8 mouse cellular contexts compared by ENCODE assay signal in genomic region chr4:142170882-142171768, GRCm38 (mm10).
A peak's percentile ranks its signal among the peaks of the same experiment; 100 is the strongest.
DNase-seq lines count a peak whose midpoint lies in the region; ATAC-seq lines count a peak whose summit lies in the region.
"Had no signal": no experiment of that assay in that cellular context is flagged by ENCODE, and none has a peak within 500 bp of the region (broad histone marks: within the 10 kb centered on the region; RNA-seq: fewer than 3 reads in every experiment).

No protein-coding gene starts in this region.

- no peak overlapping the region for H3K27ac ChIP-seq in forebrain, embryonic 14.5 days (ENCODE audit: low read depth, low read length)
- H3K27ac ChIP-seq: liver, embryonic 14.5 days had no signal

- peak; percentile 25 for DNase-seq in right cerebral cortex, postnatal 4 days
- DNase-seq in right cerebral cortex, postnatal 10 days (ENCODE audit: low spot score in 2 of 2), result no peak
- peak; percentile 57 for DNase-seq in gastrocnemius, postnatal 10 days
- peak; percentile 70 to 80 for DNase-seq in kidney, postnatal 4 days
- DNase-seq in yolk sac, embryonic 10.5 days (ENCODE audit: low spot score), result peak; percentile 72
- DNase-seq in ovary, postnatal 14 days (ENCODE audit: low spot score), result no peak
- DNase-seq in forebrain, embryonic 14.5 days (ENCODE audit: low spot score), result no peak

- 48% methylated on average over 18 of the region's 18 CpGs for WGBS in forebrain, embryonic 14.5 days

- H3K27me3 ChIP-seq in forebrain, embryonic 14.5 days (replicated peaks; ENCODE audit: control insufficient read depth, insufficient read depth, low read length), result no peaks in the 10 kb centered on the region

- H3K36me3 ChIP-seq in forebrain, embryonic 14.5 days (ENCODE audit: control insufficient read depth, insufficient read depth, low read length), result no peaks in the 10 kb centered on the region

- no peak overlapping the region for H3K4me3 ChIP-seq in forebrain, embryonic 14.5 days (ENCODE audit: low read depth, low read length)

- H3K9ac ChIP-seq in forebrain, embryonic 14.5 days (ENCODE audit: low read length), result no peak overlapping the region
- H3K9ac ChIP-seq: liver, embryonic 14.5 days had no signal

- H3K9me3 ChIP-seq in forebrain, embryonic 14.5 days (replicated peaks; ENCODE audit: control insufficient read depth, low read length), result no peaks in the 10 kb centered on the region

- H3K4me2 ChIP-seq in forebrain, embryonic 14.5 days (ENCODE audit: low read length), result no peak overlapping the region

- ATAC-seq in forebrain, embryonic 14.5 days, result no peak

- peaks cover 11% of the 10 kb centered on the region for H3K4me1 ChIP-seq in forebrain, embryonic 14.5 days (ENCODE audit: control insufficient read depth, insufficient read depth, low read length)

Comparison
In these comparisons a context has a peak if more than half of its experiments do, and no peak if none do; other contexts are left out.
1. DNase-seq: peak in right cerebral cortex, postnatal 4 days (single experiment), gastrocnemius, postnatal 10 days (single experiment), kidney, postnatal 4 days (2 of 2) and yolk sac, embryonic 10.5 days (single experiment); none in right cerebral cortex, postnatal 10 days (0 of 2), ovary, postnatal 14 days (single experiment) and forebrain, embryonic 14.5 days (single experiment).